Mouse (Mus musculus) monocyte, adult 5-6 weeks (primary cell): ENCODE results near the gene Olfr118. TPM values are rescaled to one million over a fixed set of nuclear protein-coding genes. Genes with fewer than 3 reads are reported as not detected.
"Not testable (repeated sequence)": the region's sequence is repeated elsewhere in the genome, so short reads cannot be mapped to it uniquely, and the experiment has no call there.

ENCODE experiments used
- ATAC-seq: fragments of 153-309, 156-312 bp; replicated peaks from 2 replicates; pipeline ENCODE4 v1.8.0; 2017; ENCODE audit warnings: mild to moderate bottlenecking; ENCODE audit not compliant: low TSS enrichment, insufficient number of reproducible peaks, severe bottlenecking, poor library complexity, low FRiP score
- total RNA-seq: library from RNA; stranded (forward); fragments of 200-1000, 200-491, 200-594 nt; gene quantifications from 3 replicates; pipeline ENCODE4 v1.2.3, GENCODE M21; 2017

Olfr118 gene
- not detected in 3 replicates for total RNA-seq

- no peak for ATAC-seq
Observed at GRCm38 (mm10) chr17:37666688-37667087, at the start of gene Olfr118. Olfr118 (plus strand) TSS chr17:37666988.

- no peak for ATAC-seq
Observed at GRCm38 (mm10) chr17:37627009-37627408, 39.8 kb upstream of the Olfr118 start, which contains the start of the genes Olfr115 and Olfr116. Olfr115 (minus strand) TSS chr17:37627109. Olfr116 (minus strand) TSS chr17:37627199.

DNA sequence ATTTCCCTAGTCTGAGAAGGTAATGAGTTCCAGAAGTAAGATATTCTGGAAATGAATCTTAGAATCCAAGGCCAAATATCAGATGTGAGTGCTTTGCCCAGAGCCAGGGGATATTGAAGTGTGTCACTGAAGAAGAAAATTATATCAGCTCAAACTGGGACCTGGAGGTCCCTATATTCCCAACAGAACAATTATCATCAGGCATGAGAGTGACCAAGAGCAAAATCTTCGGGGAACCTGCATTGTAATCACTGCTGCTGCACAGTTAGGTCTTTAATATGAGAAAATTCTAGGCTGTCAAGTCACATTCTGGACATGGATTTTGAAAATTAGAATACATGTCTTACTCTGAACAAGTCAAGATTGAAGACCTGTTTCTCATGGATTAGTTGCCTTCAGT, 3.1 kb upstream of the Olfr118 start, which contains the start of gene Olfr117:
Gene Olfr117 (minus strand): TSS at position 101 of the 400 bp plus-strand sequence.
- no peak for ATAC-seq

GRCm38 (mm10) chr17:37696264-37696663, 29.5 kb downstream of the Olfr118 start, which contains the start of gene Olfr119:
Olfr119 (plus strand) TSS chr17:37696564.
- not testable (repeated sequence) for ATAC-seq

- ATAC-seq, result no peak
Observed at GRCm38 (mm10) chr17:37721508-37721907, 54.7 kb downstream of the Olfr118 start, which contains the start of gene Olfr120. Olfr120 (plus strand) TSS chr17:37721808.

Other genes with a start within 250 kb of the Olfr118 start
- not detected in 3 replicates for gene Olfr108, start 221.5 kb upstream of the Olfr118 start, total RNA-seq
- gene Olfr109, start 208.1 kb upstream of the Olfr118 start, total RNA-seq, result not detected in 3 replicates
- 0.87 to 3.0 TPM in 2 of 3 replicates, not detected in the other for gene H2-M2, start 183.4 kb upstream of the Olfr118 start, total RNA-seq
- not detected in 3 replicates for gene Olfr110, start 174.5 kb upstream of the Olfr118 start, total RNA-seq
- gene Olfr111, start 159.0 kb upstream of the Olfr118 start, total RNA-seq, result 0.29 TPM in 1 of 3 replicates, not detected in the others
- gene Olfr112, start 97.5 kb upstream of the Olfr118 start, total RNA-seq, result not detected in 3 replicates
- gene Olfr113, start 89.3 kb upstream of the Olfr118 start, total RNA-seq, result not detected in 3 replicates
- not detected in 3 replicates for gene Olfr114, start 74.2 kb upstream of the Olfr118 start, total RNA-seq
- gene Olfr115, start 39.9 kb upstream of the Olfr118 start, total RNA-seq, result not detected in 3 replicates
- not detected in 3 replicates for gene Olfr116, start 39.8 kb upstream of the Olfr118 start, total RNA-seq
- gene Olfr117, start 3.2 kb upstream of the Olfr118 start, total RNA-seq, result not detected in 3 replicates
- not detected in 3 replicates for gene Olfr119, start 29.6 kb downstream of the Olfr118 start, total RNA-seq
- not detected in 3 replicates for gene Olfr120, start 54.8 kb downstream of the Olfr118 start, total RNA-seq
- gene Olfr121, start 81.9 kb downstream of the Olfr118 start, total RNA-seq, result not detected in 3 replicates
- not detected in 3 replicates for gene Olfr122, start 101.6 kb downstream of the Olfr118 start, total RNA-seq
- gene Olfr123, start 126.5 kb downstream of the Olfr118 start, total RNA-seq, result not detected in 3 replicates
- gene Olfr124, start 132.9 kb downstream of the Olfr118 start, total RNA-seq, result not detected in 3 replicates
- gene Olfr125, start 166.0 kb downstream of the Olfr118 start, total RNA-seq, result not detected in 3 replicates
- not detected in 3 replicates for gene Olfr126, start 180.5 kb downstream of the Olfr118 start, total RNA-seq
- not detected in 3 replicates for gene Olfr127, start 233.4 kb downstream of the Olfr118 start, total RNA-seq